Mouse (Mus musculus) kidney, adult 18-20 months (tissue): Measurements from ENCODE around the gene 4930522H14Rik.
A peak's percentile ranks its signal among the peaks of the same experiment; 100 is the strongest.

Experiments used
- DNase-seq: peaks from one replicate; pipeline ENCODE4 v3.0.0; 2021

Gene 4930522H14Rik

GRCm38 (mm10) chr4:109531111-109531510 is at the start of gene 4930522H14Rik:
4930522H14Rik (minus strand) TSS chr4:109531297.
- DNase-seq = no peak

DNA sequence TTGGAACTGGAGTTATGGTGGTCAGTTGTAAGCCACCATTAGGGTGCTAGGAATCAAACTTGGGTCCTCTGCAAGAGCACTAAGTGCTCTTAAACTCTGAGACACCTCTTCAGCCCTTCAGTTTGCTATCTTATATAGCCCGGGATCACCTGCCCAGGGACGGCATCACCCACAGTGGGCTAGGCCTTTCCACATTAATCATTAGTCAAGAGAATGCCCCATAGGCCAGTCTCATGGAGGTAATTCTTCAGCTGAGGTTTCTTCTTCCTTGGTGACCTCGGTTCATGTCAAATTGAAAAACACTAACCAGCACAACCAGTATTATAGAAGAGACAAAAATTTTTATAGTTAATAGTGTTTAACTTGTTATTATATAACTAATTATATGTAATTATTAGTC is 47.3 kb upstream of the 4930522H14Rik start:
- no peak for DNase-seq

DNA sequence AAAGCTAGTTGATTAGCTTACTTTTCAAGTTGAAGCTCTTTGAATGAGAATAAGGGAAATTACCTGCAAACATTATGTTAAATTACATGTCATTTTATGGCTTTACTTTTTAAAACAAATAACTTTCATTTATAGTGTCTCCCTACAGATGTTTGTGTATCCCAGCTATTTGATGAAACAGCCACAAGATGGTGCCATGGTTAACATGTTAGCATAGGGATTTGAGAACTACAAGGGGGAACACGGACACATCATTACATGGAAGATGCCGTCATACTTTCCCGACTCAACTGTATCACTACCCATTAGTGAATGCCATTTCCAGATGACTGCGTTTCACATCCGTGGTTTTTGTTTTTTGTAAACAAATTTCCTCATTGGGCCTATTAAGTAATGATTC is 45.8 kb upstream of the 4930522H14Rik start:
- no peak for DNase-seq

DNA sequence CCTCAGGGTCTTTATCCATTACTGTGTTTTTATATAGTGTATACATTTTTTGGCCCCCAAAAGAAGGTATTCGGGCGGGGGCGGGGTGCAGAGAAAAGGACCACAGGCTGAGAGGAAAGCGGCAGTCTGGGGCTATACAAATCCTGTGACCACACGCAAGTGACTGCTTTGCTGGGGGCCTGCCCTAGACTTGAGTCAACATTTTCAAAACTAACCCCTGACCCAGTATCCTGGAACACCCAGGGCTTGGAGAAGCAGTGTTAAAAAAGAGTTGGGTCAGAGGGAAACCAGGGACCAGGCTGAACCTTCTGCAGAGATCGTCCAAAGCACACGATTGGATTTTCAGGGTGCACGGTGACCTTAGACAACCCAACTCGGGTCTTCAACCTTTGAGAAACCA is 43.7 kb upstream of the 4930522H14Rik start:
- DNase-seq = no peak

GRCm38 (mm10) chr4:109574331-109574730 is 43.2 kb upstream of the 4930522H14Rik start:
- no peak for DNase-seq

DNA sequence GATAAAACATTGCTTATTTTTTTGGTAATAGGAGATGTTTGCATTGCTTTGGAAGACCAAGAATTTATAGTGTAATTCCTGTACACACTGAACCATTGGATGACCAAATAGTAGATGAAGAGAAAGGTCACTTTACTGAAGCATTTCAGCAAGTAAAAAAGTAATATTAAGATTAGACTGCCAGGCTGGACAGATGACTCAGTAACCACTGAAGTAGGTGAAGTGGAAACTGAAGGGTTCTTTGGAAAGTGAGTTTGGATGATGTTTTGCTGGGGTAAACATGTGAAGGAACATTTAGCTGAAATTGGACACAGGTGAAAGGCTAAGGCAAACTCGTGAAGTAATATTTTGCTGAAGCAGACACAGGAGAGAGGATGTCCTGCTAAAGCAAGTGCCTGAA is 41.5 kb upstream of the 4930522H14Rik start:
- DNase-seq = no peak

- no peak for DNase-seq
These were observed 38.3 kb upstream of the 4930522H14Rik start for GRCm38 (mm10) chr4:109569421-109569820.

- DNase-seq = no peak
These were observed 37.9 kb upstream of the 4930522H14Rik start for GRCm38 (mm10) chr4:109568959-109569358.

DNA sequence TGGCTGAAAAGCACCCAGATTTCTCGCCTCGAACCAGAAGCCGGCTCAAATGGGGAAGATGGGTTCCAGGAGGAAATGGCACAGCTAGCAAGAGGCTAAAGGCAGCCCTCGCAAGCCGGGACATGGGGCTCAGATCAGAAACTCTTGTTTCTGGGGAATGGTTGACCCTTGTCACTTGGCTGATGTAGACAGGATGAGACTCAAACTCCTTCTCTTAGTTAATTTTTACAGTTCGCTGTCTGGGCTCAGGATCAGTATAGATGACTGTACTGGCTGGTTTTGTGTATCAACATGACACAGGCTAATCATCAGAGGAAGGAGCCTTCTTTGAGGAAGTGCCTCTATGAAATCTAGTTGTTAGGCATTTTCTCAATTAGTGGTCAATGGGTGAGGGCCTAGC is 33.6 kb upstream of the 4930522H14Rik start:
- no peak for DNase-seq

- peak; percentile 48 for DNase-seq
These were observed 19.4 kb upstream of the 4930522H14Rik start for GRCm38 (mm10) chr4:109550338-109551150.

DNA sequence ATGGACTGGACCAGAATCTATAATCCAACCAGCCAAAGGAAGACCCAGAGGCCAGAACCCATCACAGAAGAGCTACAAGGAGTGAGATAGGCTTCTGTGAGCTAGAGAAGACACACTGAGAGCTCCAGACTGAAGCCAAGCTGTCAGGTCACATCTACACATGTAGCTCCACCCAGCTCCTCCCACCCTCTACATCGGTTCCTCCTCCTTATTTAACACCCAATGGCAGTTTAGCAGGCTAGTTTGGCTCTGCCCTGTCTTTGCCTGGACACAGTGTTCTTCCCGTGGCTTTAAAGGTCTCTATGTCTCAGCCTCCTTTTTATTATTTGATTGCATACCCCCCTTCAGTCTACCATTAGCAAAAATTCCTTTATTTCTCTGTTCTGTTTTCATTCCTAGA is 16.2 kb upstream of the 4930522H14Rik start:
- no peak for DNase-seq

GRCm38 (mm10) chr4:109546538-109546937 is 15.4 kb upstream of the 4930522H14Rik start:
- no peak for DNase-seq

DNA sequence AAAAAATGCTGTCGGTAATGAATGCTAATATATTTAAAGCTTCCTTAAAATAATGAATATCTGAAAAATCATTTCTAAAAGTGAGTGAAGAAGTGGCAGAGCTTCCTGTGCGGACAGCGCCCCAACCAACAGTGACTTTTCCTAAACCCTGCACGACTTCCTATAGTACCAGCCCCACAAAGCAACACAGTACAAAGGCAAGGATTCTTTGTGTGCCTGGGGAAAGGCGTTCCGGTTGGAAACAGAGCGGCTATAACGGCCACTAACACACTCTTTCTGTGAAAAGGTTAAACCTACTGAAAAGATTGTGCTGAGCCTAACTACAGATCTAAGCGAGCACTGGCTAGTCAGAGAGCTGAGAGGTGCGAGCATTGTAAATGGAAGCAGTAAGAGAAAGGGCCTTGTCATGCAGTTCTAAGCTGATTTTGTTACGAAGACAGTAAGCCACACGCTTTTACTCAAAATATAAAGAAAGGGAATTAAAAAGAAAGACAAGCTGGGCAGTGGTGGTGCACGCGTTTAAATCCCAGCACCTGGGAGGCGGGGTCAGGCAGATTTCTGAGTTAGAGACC is 766 bp downstream of the 4930522H14Rik start:
- DNase-seq = no peak

- DNase-seq = peak; percentile 62
These were observed 26.2 kb downstream of the 4930522H14Rik start for GRCm38 (mm10) chr4:109504885-109505284.

DNA sequence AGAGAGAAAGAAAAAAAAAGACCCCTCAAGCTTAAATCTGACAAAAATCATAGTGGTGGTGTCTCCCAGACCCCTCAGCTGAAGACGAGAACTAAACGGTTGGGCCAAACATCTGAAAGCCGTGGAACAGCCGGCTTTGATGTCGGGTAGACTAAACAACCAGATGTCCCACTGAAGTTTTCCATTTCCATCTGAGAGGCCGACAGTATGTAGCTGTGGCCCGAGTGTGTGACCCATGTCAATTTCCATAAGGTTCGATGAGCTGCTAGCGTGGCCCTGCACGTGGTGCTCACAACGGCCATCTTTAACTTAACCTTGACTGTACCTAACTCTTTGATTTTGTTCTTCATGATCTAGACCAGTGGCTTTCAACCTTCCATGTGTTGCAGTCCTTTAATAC is 32.6 kb downstream of the 4930522H14Rik start:
- no peak for DNase-seq

DNA sequence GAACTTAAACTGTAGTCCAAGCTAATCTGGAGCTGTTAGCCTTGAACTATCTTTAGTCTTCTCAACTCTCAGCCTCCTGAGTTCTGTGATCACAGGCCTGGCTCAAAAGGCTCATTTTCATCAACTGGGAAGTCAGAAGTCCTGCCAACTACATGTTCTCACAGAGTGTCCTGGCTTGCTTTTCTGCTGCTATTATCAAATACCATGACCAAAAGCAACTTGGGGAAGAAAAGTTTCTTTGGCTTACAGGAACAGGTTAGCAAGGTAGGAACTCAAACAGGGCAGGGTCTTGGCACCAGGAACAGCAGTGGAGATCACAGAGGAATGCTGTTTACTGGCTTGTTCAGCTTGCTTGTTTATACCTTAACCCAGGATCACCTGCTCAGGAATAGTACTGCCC is 37.5 kb downstream of the 4930522H14Rik start:
- peak; percentile 23 for DNase-seq

GRCm38 (mm10) chr4:109488812-109489211 is 42.3 kb downstream of the 4930522H14Rik start:
- no peak for DNase-seq

DNA sequence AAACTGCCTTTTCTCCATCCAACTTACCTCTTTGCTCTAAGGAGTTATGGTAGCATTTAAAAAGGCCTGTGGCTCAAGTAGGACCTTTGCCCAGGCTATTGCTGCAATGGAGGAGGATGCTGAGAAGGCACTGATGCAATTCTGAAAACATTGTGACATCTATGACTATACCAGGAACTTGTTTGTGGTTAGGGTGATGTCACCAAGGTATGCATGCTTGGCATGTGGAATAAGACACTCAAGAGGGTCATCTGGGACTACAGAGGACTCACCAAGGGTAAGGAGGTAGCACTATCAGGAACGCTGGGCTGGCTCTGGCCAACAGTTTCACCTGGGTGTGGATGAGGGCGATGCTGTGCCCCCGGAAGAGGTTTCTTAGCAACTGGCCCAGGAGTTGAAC is 46.5 kb downstream of the 4930522H14Rik start, which contains the start of gene Rnf11:
Gene Rnf11 (minus strand): TSS at position 108 of the 400 bp plus-strand sequence.
- DNase-seq = no peak

DNA sequence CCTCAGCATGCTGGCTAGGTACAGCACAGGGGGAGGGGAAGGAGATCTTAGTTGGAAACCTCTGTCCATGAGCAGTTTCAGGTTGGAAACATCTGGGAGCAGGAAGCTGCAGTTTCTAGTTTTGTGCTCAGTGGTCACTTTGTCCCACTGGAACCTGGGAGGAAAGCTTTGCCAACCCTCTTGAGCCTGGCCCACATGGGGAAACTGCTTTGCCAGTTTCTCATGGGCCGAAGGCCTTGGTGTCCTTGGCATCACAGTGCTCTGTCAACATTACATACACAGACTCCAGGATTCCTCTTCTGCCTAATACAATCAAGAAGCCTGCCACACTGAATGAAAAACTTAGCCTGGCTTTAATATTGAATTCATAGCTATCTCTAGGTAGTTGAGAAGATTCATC is 48.4 kb downstream of the 4930522H14Rik start:
- no peak for DNase-seq

- no peak for DNase-seq
These were observed 49.7 kb downstream of the 4930522H14Rik start for GRCm38 (mm10) chr4:109481424-109481823.

DNA sequence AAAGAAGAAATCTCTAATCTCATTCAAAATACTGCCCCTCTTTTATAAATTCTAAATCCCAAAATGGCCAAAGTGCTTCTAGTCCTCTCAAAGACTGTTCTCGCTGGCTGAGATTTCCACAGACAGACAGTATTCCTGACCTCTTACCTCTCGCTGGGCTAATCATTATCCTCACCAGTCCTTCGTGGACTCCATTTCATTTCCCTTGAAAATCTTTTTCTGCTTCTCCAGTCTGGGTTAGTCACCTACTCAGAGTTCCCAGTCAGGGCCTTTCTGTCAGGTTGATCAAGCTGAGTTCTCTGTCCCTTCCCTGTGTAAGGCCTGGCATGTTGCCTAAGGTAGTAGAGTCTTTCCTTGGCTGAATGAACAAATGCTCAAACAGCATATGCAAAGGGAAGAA is 53.6 kb downstream of the 4930522H14Rik start:
- DNase-seq = peak; percentile 27

GRCm38 (mm10) chr4:109476554-109477014 is 54.5 kb downstream of the 4930522H14Rik start:
- DNase-seq = peak; percentile 94

- DNase-seq = peak; percentile 69
These were observed 55.2 kb downstream of the 4930522H14Rik start for GRCm38 (mm10) chr4:109475577-109476553.
